Mouse (Mus musculus) embryonic facial prominence, embryonic 12.5 days (tissue): Measurements from ENCODE around the gene 1110051M20Rik. TPM values are rescaled to one million over a fixed set of nuclear protein-coding genes. Genes with fewer than 3 reads are reported as not detected.

ENCODE experiments used
- ATAC-seq: fragments of 200-750 bp; cut with Nextera tagmentation; 2 replicates; pipeline ENCODE4 v1.8.0; 2017; ENCODE audit not compliant: insufficient number of reproducible peaks, insufficient read depth, low FRiP score, low TSS enrichment
- H3K27ac ChIP-seq: fragments of 300-500 bp; sonication (generic); 2 replicates; pipeline ENCODE4 v1.5.1; 2016; ENCODE audit warnings: mild to moderate bottlenecking
- H3K27me3 ChIP-seq: fragments of 300-500 bp; sonication (generic); 2 replicates; pipeline ENCODE4 v1.6.1; 2016; ENCODE audit warnings: mild to moderate bottlenecking, moderate library complexity
- H3K36me3 ChIP-seq: fragments of 300-500 bp; sonication (generic); 2 replicates; pipeline ENCODE4 v1.6.1; 2016; ENCODE audit warnings: mild to moderate bottlenecking
- H3K4me1 ChIP-seq: fragments of 300-500 bp; sonication (generic); 2 replicates; pipeline ENCODE4 v1.6.1; 2016
- H3K4me2 ChIP-seq: fragments of 300-500 bp; sonication (generic); replicated peaks from 2 replicates; pipeline ENCODE4 v1.6.1; 2016; ENCODE audit warnings: mild to moderate bottlenecking, moderate library complexity
- H3K4me3 ChIP-seq: fragments of 300-500 bp; sonication (generic); 2 replicates; pipeline ENCODE4 v1.5.1; 2016; ENCODE audit warnings: mild to moderate bottlenecking
- H3K9ac ChIP-seq: fragments of 300-500 bp; sonication (generic); 2 replicates; pipeline ENCODE4 v1.6.1; 2016; ENCODE audit warnings: mild to moderate bottlenecking, moderate library complexity
- H3K9me3 ChIP-seq: fragments of 300-500 bp; sonication (generic); 2 replicates; pipeline ENCODE4 v1.6.1; 2016; ENCODE audit warnings: mild to moderate bottlenecking, moderate library complexity
- WGBS: fragments of 180-500 bp; shearing (Covaris S2); methylation state at CpG from one replicate; pipeline ENCODE4 v1.1.7; 2016; 5-methylcytosine and 5-hydroxymethylcytosine counted together
- polyA plus RNA-seq: library from polyadenylated mRNA; unstranded; fragments of >200 nt; fragmentation: Nextera tagmentation; extraction: Ambion mirVana; gene quantifications from 2 replicates; pipeline ENCODE4 v1.2.1, GENCODE M21; 2016

Gene 1110051M20Rik
- polyA plus RNA-seq, 1 experiment from 2014 or later: 71.3 TPM

DNA sequence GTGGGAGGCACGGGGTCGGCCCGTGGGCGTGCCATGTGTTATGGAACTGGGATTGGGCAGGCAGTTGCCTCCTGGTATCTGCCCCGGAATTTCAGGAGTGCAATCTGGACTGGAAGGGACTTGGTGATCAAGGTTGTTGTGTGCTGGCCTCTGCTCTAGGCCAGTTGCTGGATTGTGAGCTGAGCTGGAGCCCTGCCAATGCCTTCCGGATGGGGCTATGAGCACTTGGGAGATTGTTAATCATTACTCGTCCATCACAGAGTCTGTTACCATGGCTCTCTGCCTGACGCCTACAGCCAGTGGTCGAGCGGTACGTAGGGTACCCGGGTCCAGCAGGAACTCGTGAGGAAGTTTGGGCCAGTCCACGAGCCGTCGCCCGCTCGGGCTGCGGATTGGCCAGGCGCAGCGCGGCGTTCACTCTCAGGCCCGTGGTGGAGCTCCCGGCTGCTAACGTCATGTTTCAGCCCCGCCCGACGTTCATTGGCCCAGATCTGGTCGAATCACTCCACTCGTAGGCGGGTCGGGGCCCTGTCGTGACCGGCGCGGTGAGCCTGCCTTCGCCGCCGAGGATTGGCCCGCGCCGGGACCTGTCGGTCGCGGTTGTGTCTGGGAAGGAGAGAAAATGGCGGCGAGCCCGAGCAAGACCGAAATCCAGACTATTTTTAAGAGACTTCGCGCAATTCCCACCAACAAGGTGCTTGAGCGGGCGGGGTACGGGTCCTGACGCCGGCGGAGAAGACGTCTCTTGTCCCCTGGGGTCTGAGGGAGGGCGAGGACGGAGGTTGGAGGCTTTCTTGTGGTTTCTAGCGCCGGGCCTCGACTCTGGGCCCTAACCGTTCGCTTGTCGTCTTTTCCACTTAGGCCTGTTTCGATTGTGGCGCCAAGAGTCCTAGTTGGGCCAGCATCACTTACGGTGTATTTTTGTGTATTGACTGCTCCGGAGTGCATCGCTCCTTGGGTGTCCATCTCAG is 179.5 kb downstream of the 1110051M20Rik start, which contains the start of gene Arfgap2:
TSS of gene Arfgap2 (plus strand) at position 264 of the 971 bp plus-strand sequence.
- peaks cover 15% of the 10 kb centered on the region for H3K4me1 ChIP-seq
- peak within 1 kb of the TSS; percentile 92 for H3K27ac ChIP-seq
- no peaks in the 10 kb centered on the region for H3K27me3 ChIP-seq
- peak within 1 kb of the TSS; percentile 84 for H3K9ac ChIP-seq
- H3K36me3 ChIP-seq: peaks cover 66% of the 10 kb centered on the region
- H3K4me2 ChIP-seq: peak within 1 kb of the TSS; percentile 79
- ATAC-seq: peak; percentile 99
- WGBS: 2% methylated on average over 72 of the region's 72 CpGs
- H3K4me3 ChIP-seq: peak within 1 kb of the TSS; percentile 87
- no peaks in the 10 kb centered on the region for H3K9me3 ChIP-seq

- Histone ChIP-seq H3K9ac (peak overlapping the region; percentile 84; the same call in 1 of the 2 replicates), H3K9me3 (no peaks in the 10 kb centered on the region), H3K27ac (peak overlapping the region; percentile 92), H3K27me3 (no peaks in the 10 kb centered on the region), H3K36me3 (peaks cover 56% of the 10 kb centered on the region), H3K4me1 (peaks cover 15% of the 10 kb centered on the region), H3K4me2 (peak overlapping the region; percentile 64), H3K4me3 (peak overlapping the region; percentile 87)
- ATAC-seq: no peak
- 91% methylated on average over 17 of the region's 17 CpGs for WGBS
These were observed 180.5 kb downstream of the 1110051M20Rik start for GRCm38 (mm10) chr2:91263692-91264660.

DNA sequence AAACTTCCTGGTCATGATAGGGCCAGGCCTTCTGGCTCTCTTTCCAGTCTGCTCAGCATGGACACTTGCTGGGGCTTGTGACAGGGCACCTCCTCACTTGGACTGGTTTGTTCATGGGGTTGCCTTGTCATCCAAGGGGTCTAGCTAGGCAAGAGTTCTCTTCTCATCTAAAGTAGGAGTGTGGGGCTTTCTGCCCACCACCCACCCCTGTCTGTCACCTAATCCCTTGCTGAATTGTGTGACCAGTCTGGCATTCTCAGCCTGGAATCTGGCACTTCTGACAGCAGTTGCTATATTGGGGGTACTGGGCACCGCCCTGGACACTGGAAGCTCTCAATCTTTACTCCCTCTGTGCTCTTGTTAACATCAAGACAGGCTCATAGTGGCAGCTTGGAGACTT is 185.0 kb downstream of the 1110051M20Rik start:
- H3K4me3 ChIP-seq: no peak overlapping the region
- peaks cover 41% of the 10 kb centered on the region for H3K4me1 ChIP-seq
- H3K9ac ChIP-seq: no peak overlapping the region; the same call in 1 of the 2 replicates
- ATAC-seq: no peak
- 92% methylated on average over 1 of the region's 1 CpGs for WGBS
- H3K9me3 ChIP-seq: no peaks in the 10 kb centered on the region
- peaks cover 31% of the 10 kb centered on the region for H3K36me3 ChIP-seq
- peaks cover 3% of the 10 kb centered on the region; the same call in 1 of the 2 replicates for H3K27me3 ChIP-seq
- H3K27ac ChIP-seq: no peak overlapping the region
- H3K4me2 ChIP-seq: no peak overlapping the region

DNA sequence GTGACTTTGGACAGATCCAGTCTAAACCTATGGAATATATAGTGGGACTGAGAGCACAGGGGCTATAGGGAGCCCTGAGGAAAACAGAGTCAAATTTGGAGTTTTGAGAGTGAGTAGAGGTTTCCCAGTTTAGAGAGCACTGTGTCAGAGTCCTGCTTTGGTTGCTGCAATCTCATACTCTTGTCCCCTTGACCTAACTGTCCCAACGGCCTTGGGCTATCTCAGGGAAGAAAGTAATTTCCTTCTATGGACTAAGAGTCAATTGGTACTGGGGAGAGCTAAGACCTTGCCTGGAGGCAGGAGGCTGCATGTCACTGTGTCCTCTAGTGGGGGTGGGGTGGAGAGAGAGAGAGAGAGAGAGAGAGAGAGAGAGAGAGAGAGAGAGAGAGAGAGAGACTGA is 185.7 kb downstream of the 1110051M20Rik start:
- Histone ChIP-seq H3K4me1 (peaks cover 39% of the 10 kb centered on the region), H3K27ac (no peak overlapping the region), H3K4me3 (no peak overlapping the region), H3K27me3 (peaks cover 5% of the 10 kb centered on the region; the same call in 1 of the 2 replicates), H3K9ac (no peak overlapping the region), H3K36me3 (peaks cover 31% of the 10 kb centered on the region), H3K9me3 (no peaks in the 10 kb centered on the region), H3K4me2 (no peak overlapping the region)
- WGBS: 29% methylated on average over 1 of the region's 1 CpGs
- ATAC-seq: no peak

DNA sequence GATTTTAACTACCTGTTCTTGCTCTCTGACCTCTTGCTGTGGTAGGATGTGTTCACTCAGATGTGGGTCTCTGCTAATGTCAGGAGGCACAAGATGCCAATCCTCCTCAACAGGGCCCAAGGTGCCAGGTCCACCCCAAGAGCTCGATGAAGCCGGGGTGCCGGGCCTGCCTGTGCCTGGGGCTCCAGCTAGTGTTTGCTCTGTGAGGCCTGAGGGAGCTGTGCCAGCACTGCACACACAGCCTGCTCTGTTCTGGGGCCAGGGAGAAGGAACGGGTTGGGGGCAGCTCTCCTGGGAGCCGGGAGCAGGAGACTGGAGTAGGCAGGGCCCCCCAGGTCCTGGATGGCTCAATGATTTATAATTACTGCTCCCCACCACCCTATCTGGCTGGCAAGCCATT is 186.4 kb downstream of the 1110051M20Rik start:
- H3K9me3 ChIP-seq: no peaks in the 10 kb centered on the region
- peak overlapping the region; percentile 68 for H3K4me3 ChIP-seq
- H3K27ac ChIP-seq: peak overlapping the region; percentile 78
- peak overlapping the region; percentile 73 for H3K4me2 ChIP-seq
- peak overlapping the region; percentile 65 for H3K9ac ChIP-seq
- peaks cover 23% of the 10 kb centered on the region for H3K36me3 ChIP-seq
- 61% methylated on average over 5 of the region's 5 CpGs for WGBS
- no peak for ATAC-seq
- H3K4me1 ChIP-seq: peaks cover 39% of the 10 kb centered on the region
- peaks cover 5% of the 10 kb centered on the region; the same call in 1 of the 2 replicates for H3K27me3 ChIP-seq

GRCm38 (mm10) chr2:91257126-91257980 is 187.2 kb downstream of the 1110051M20Rik start:
- ATAC-seq: peak; percentile 77
- peak overlapping the region; percentile 65 for H3K9ac ChIP-seq
- H3K4me3 ChIP-seq: peak overlapping the region; percentile 68
- peaks cover 16% of the 10 kb centered on the region for H3K36me3 ChIP-seq
- no peaks in the 10 kb centered on the region for H3K9me3 ChIP-seq
- H3K4me2 ChIP-seq: peak overlapping the region; percentile 73
- peaks cover 5% of the 10 kb centered on the region; the same call in 1 of the 2 replicates for H3K27me3 ChIP-seq
- WGBS: 2% methylated on average over 22 of the region's 22 CpGs
- peaks cover 39% of the 10 kb centered on the region for H3K4me1 ChIP-seq
- peak overlapping the region; percentile 78 for H3K27ac ChIP-seq

DNA sequence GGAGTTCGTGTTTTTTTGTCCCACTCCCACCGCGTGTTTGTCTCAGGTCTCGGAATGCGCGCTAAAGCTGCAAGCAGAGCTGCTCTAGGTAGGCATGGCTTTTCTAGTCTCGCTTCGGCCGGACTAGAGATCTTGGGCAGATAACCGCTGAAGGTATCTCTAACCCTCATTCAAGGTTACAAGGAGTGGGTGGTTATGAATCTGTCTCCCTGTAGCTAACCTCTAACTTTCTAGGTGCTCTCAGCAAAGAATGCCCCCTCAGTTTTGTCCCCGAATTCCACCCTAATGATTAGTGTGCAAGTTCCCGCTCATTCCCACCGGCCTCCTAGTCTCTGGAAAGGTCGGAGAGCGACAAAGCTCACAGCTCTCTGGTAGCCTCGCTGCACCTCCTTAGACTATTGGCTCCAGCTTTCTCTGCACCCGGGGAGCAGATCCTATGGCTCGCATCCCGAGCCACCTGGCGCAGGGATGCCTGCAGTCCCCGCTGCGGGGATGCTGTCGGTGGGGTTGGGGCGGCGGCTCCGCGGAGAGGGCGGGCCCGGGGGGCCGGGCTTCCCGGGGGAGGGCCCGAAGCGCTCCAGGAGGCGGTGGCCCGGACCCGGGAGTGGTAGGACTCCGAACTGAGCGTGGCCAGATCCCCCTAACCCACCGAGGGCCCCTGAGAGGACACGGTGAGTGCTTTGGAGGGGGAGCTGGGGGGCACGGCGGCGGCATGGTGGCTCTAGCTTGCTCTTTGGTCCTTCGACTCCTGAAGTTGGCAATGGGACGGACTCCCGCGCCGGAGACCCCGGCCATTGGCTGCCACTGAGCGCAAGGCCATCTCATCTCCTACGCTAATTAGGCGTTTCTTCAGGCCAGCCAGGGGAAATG is 188.0 kb downstream of the 1110051M20Rik start:
- peak; percentile 31 for ATAC-seq
- Histone ChIP-seq H3K9me3 (no peaks in the 10 kb centered on the region), H3K27me3 (peaks cover 5% of the 10 kb centered on the region; the same call in 1 of the 2 replicates), H3K4me2 (peak overlapping the region; percentile 73), H3K4me3 (peak overlapping the region; percentile 68), H3K36me3 (peaks cover 12% of the 10 kb centered on the region), H3K4me1 (peaks cover 39% of the 10 kb centered on the region), H3K27ac (peak overlapping the region; percentile 78), H3K9ac (peak overlapping the region; percentile 65)
- WGBS: under 1% methylated on average over 51 of the region's 52 CpGs

- ATAC-seq: peak; percentile 45
- WGBS: under 1% methylated on average over 27 of the region's 27 CpGs
- peak within 1 kb of the TSS; percentile 78 for H3K27ac ChIP-seq
- H3K9me3 ChIP-seq: no peaks in the 10 kb centered on the region
- peaks cover 5% of the 10 kb centered on the region for H3K36me3 ChIP-seq
- H3K4me3 ChIP-seq: peak within 1 kb of the TSS; percentile 68
- peaks cover 39% of the 10 kb centered on the region for H3K4me1 ChIP-seq
- H3K27me3 ChIP-seq: peaks cover 5% of the 10 kb centered on the region; the same call in 1 of the 2 replicates
- peak within 1 kb of the TSS; percentile 65 for H3K9ac ChIP-seq
- peak within 1 kb of the TSS; percentile 73 for H3K4me2 ChIP-seq
These were observed 188.8 kb downstream of the 1110051M20Rik start, which contains the start of gene Pacsin3 for GRCm38 (mm10) chr2:91255661-91256150. Pacsin3 (plus strand) TSS chr2:91255954.

GRCm38 (mm10) chr2:91254725-91255380 is 189.7 kb downstream of the 1110051M20Rik start:
- no peaks in the 10 kb centered on the region for H3K9me3 ChIP-seq
- WGBS: 15% methylated on average over 8 of the region's 8 CpGs
- H3K27ac ChIP-seq: no peak overlapping the region
- peaks cover 39% of the 10 kb centered on the region for H3K4me1 ChIP-seq
- no peaks in the 10 kb centered on the region for H3K36me3 ChIP-seq
- H3K4me3 ChIP-seq: peak overlapping the region; percentile 68; the same call in 1 of the 2 replicates
- no peak for ATAC-seq
- H3K9ac ChIP-seq: no peak overlapping the region
- peaks cover 5% of the 10 kb centered on the region; the same call in 1 of the 2 replicates for H3K27me3 ChIP-seq
- peak overlapping the region; percentile 73 for H3K4me2 ChIP-seq
